Mouse (Mus musculus) cerebellum, adult 9-10 months (tissue): ENCODE measurements around the gene Cplx2.

ENCODE experiments used
- DNase-seq: peaks from one replicate; pipeline ENCODE4 v3.0.0; 2022

Cplx2 gene

DNA sequence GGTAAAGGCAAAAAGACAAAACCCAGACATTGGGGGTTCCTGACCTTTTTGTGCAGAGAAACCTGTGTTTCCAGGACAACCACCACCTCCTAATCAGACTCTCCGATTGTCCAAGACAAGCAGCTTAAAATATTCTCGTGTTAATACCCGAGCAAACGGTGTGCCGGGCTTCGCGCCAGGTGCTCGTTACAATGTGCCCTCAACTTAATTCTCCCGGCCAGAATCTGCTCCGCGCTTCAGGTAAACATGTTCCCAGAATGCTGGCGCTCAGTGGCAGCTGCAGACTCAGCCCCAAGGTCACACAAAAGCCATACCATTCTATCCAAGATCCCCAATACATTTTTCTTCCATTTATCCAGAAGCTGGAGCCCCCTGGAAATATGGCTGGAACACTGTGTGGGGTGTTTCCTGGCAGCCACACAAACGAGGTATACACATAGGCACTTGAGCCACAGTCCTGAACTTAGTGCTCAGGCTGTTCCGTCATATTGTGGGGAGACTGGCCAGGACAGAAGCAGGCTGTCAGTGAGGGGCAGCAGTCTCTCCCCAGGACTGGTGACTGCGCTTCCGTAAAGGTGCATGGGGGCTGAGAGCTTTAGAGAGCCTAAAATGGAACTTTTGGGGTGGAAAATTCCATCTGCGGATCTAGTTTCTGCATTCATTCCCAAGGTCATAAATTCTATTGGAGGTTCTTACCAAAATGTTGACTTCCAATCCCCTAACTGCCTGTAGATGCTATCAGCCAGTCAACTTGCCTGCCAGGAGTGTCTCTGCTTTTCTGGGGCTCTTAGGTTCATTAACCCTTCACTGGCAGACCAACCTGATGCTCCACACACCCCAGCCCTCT is 32.3 kb downstream of the Cplx2 start:
- DNase-seq = peak; percentile 22

DNA sequence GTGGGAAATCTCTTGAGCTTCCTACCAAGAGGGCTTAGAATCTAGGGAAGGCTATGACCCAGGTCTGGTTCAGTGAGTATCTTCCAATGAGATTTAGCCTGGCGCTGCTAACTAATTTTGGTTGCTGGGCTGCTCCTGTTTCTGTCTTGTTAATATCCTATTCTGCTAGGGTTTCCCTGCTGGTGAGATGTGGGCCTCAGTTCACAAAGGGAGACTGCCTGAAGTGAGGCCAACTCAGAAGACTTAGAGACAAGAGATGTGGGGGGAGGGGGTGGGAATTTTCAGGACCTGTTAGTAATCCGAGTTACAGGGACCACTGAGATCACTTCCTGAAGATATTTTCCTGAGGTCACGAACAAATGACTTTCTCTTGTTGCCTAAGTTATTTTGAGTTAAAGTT is 33.1 kb downstream of the Cplx2 start:
- DNase-seq = no peak

- DNase-seq = no peak
These were observed 34.7 kb downstream of the Cplx2 start for GRCm38 (mm10) chr13:54405805-54406204.

DNA sequence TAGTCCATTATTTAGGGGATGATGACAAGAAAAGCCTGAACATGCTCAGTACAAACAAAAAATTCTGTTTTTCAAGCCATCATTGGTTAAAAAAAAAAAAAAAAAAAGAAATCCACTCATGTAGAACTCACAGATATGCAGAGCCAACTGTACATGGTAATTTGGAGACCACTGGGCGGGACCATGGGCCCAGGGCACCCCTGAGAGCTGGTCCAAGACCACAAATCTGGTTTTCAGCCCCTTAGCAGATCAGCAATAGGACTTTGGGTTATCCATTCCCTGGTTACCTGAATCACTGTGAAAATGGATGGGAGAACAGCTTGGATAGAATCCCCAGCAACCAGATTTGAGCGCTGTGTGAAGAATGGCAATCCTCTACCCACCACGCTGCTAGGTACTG is 40.5 kb downstream of the Cplx2 start:
- no peak for DNase-seq

DNA sequence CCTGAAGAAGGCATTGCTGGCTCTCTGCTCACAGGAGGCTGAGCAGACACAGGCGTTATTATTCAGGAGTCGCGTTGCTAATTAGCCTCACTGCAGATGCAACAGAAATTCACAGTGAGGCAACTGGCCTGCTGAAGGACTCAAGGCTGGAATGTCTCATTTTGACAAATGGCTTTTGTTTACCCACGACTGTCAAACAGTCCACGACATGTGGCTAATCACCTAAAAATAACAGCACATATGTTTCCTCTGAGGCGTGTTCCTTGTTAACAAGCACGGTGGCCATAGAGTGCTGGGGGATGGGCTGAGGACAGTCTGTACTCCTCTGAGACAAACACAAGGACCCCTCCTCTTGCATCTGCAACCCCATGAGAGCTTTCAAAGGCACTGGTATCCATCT is 41.1 kb downstream of the Cplx2 start:
- DNase-seq = no peak

DNA sequence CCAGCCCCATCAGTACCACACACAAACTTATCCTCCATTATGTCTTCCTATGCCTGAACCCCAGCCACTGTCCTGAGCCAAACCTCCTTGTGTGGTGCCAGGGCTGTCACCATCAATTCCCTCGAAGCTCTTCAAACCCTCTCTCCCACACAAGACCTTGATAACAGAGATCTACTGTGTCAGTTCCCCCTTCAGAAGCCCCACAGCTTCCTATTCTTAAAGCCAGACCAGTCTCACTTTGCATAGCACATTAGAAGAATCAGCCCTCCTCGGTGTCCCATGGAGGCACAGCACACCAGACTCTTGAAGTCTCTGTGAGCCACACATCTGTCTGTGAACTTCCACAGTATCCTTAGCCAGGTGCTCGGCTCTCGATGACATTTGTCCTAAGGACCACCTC is 41.6 kb downstream of the Cplx2 start:
- no peak for DNase-seq

DNA sequence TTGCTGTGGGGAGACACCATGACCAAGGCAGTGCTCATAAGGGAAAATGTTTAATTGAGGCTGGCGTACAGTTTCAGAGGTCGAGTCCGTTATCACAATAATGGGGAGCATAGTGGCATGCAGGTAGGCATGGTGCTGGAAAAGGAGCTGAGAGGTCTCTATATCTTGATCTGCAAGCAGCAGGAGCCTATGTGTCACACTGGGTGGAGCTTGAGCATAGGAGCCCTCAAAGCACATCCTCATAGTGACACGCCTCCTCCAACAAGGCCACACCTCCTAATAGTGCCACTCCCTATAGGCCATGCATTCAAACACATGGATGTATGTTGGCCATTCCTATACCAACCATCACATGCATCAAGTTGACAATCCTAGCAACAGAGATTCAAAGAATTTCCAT is 43.9 kb downstream of the Cplx2 start:
- no peak for DNase-seq

GRCm38 (mm10) chr13:54418781-54419327 is 47.7 kb downstream of the Cplx2 start:
- no peak for DNase-seq

- DNase-seq = no peak
These were observed 49.1 kb downstream of the Cplx2 start for GRCm38 (mm10) chr13:54420226-54420625.

DNA sequence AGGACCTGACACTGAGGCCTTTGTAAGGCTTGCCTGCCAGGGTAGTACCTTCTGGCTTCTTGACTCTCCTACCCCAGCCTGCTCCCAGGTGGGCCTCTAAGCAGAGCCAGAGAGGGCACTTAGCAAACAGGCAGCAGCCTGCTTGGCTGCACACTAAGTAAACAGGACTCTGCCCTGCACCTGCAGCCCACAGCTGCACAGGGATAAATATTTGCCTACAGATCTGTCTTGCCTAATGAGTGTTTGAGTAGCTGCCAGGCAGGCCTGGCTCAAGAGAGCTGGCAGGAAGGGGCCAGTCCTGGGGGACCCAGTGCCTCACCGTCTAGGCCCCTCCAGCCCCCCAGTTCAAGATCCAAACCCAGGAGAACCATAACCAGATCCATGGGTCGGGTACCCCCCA is 54.1 kb downstream of the Cplx2 start:
- no peak for DNase-seq

DNA sequence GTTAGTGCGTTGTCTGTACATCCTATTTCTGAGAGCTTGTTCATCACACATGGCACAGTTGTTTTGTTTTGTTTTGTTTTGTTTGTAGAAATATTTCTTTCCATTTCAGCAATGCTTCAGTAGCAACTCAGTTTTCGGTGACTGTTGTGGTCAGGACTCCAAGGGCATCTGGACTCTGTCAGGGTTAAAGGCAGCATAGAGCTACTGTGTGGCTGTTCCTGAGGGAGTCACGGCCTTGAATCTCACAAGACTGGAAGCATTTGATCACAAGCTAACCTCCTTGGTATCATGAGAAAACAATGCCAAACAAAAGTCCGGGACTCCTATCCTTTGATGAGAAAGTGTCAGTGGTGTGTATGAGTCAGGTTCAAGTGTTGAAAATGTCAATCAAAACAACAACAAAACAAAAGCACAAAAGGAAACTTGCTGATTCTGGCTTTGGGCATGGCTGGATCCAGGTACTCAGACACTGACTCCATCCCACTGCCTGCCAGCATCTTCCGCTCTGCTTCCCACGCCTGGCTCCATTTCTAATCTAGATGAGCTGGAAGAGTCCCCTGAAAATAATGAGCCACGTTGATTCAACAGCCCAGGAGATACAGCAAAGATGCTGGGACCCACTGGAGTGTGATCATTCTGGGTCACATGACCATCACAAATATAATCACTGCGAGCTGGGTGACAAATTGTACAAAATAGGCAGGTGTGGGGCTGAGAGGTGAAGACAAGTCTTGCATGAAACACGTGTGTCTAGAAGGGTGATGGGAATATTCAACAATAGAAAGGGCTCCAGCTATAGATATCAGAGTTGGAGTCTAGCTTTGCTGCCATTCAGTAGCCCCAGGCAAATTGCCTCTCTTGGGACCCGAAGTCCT is 55.9 kb downstream of the Cplx2 start:
- no peak for DNase-seq

DNA sequence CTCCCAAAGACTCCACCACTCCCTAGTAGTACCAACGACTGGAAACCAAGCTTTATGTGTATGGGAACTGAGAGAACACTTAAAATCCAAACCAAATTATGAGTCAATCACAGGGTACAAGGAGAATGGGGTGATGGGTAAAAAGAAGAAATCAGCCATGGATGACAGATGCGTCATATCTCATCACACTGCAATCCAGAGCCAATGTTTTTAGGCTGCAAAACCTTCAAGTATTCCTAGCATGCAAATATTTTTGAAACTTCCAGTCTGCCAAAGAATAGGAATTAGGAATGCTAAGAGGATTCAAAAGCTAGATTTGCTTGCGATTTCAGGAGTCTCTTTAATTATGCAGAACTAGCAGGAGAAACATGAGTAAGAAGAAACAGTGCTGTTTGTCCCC is 57.6 kb downstream of the Cplx2 start:
- DNase-seq = no peak

GRCm38 (mm10) chr13:54430051-54430450 is 58.9 kb downstream of the Cplx2 start:
- no peak for DNase-seq

- no peak for DNase-seq
These were observed 60.0 kb downstream of the Cplx2 start for GRCm38 (mm10) chr13:54431161-54431560.
